Mouse (Mus musculus): ENCODE data around the gene Tgfb3. TPM values are rescaled to one million over a fixed set of nuclear protein-coding genes. Genes with fewer than 3 reads are reported as not detected.

Tgfb3 gene
- polyA plus RNA-seq, 1 experiment from 2014 or later, result 20.3 TPM

DNA sequence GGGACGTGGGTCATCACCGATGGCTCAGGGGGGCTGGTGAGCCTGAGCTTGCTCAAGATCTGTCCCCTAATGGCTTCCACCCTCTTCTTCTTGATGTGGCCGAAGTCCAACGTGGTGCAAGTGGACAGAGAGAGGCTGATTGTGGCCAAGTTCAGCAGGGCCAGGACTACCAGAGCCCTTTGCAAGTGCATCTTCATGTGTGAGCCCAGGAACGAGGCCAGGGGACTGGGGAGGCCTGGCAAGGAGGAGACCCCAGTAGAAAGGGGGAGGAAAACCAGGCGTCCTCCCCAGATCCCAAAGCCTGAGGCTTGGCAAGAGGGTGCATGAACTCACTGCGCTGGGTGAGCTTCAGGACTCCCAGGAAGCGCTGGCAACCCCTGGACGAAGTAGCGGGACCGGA, 1.1 kb downstream of the Tgfb3 start:
- DNase-seq (ENCODE audit: low spot score) (peak; percentile 50), ATAC-seq (ENCODE audit: insufficient number of reproducible peaks, low FRiP score, low TSS enrichment, low read depth) (no peak)
- Histone ChIP-seq H3K9me3 (ENCODE audit: control insufficient read depth, low read length) (no peaks in the 10 kb centered on the region), H3K4me2 (ENCODE audit: low read depth, severe bottlenecking) (peak overlapping the region; percentile 85), H3K36me3 (ENCODE audit: control insufficient read depth, insufficient read depth, low read length) (no peaks in the 10 kb centered on the region), H3K27ac (replicated peaks; ENCODE audit: low read depth, low read length) (no peak overlapping the region; the same call in 1 of the 2 replicates), H3K9ac (ENCODE audit: low read length) (peak overlapping the region; percentile 61), H3K4me1 (ENCODE audit: control insufficient read depth, insufficient read depth, low read length) (peaks cover 25% of the 10 kb centered on the region), H3K27me3 (ENCODE audit: control insufficient read depth, insufficient read depth, low read length) (no peaks in the 10 kb centered on the region), H3K4me3 (ENCODE audit: low read depth, low read length) (peak overlapping the region; percentile 55)
- 21% methylated on average over 11 of the region's 11 CpGs for WGBS

DNA sequence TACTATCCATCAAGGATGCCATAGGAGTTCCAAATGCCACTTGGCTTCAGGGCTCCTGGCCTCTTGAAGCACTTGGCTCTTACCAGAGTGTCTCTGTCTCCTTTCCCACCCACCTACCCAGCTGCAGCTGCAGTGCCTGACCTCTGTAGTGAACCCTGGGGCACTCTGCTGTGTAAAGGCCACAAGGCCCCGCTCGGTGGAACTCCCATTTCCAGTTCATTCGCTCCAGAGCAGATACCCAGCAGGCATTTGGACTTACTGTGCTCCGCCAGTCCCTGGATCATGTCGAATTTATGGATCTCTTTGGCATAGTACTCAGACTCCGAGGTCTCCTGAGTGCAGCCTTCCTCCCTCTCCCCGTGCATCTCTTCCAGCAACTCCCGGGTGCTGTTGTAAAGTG, 1.5 kb downstream of the Tgfb3 start:
- peaks cover 25% of the 10 kb centered on the region for H3K4me1 ChIP-seq (ENCODE audit: control insufficient read depth, insufficient read depth, low read length)
- no peaks in the 10 kb centered on the region for H3K36me3 ChIP-seq (ENCODE audit: control insufficient read depth, insufficient read depth, low read length)
- DNase-seq (ENCODE audit: low spot score) (no peak), ATAC-seq (ENCODE audit: insufficient number of reproducible peaks, low FRiP score, low TSS enrichment, low read depth) (no peak)
- peak overlapping the region; percentile 55 for H3K4me3 ChIP-seq (ENCODE audit: low read depth, low read length)
- 13% methylated on average over 8 of the region's 8 CpGs for WGBS
- peak overlapping the region; percentile 85 for H3K4me2 ChIP-seq (ENCODE audit: low read depth, severe bottlenecking)
- peak overlapping the region; percentile 61 for H3K9ac ChIP-seq (ENCODE audit: low read length)
- no peaks in the 10 kb centered on the region for H3K9me3 ChIP-seq (ENCODE audit: control insufficient read depth, low read length)
- H3K27ac ChIP-seq (replicated peaks; ENCODE audit: low read depth, low read length), result no peak overlapping the region
- no peaks in the 10 kb centered on the region for H3K27me3 ChIP-seq (ENCODE audit: control insufficient read depth, insufficient read depth, low read length)

DNA sequence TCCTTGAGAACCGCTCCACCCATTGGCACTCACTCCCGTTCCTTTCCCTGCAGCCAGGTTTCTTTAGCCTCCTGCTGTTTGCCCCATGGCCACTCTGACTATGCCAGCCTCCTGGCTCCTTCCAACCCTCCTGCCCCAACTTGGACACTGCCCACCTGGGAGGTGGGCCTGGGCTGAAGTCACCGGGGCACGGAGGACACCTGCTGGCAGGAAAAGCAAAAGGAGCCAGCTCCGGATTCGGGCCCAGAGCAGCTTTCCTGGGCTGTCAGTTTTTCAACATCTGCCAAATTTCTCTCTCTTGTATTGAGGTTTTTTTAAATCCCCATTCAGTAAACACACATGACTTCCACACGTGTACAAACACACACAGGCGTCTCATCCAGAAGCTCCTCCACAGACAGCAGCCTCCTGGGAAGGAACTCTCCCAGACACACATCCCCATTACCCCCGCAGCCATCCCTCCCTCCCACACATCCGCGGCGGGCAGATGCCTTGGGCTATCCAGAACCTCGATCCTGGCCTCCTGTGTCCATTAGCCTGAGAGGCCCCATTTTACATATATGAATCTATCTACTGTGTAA, 2.4 kb downstream of the Tgfb3 start:
- 7% methylated on average over 13 of the region's 13 CpGs for WGBS
- ATAC-seq (ENCODE audit: insufficient number of reproducible peaks, low FRiP score, low TSS enrichment, low read depth), result no peak
- Histone ChIP-seq H3K36me3 (ENCODE audit: control insufficient read depth, insufficient read depth, low read length) (no peaks in the 10 kb centered on the region), H3K9me3 (ENCODE audit: control insufficient read depth, low read length) (peaks cover 4% of the 10 kb centered on the region), H3K4me3 (ENCODE audit: low read depth, low read length) (peak overlapping the region; percentile 55), H3K27ac (replicated peaks; ENCODE audit: low read depth, low read length) (no peak overlapping the region), H3K9ac (ENCODE audit: low read length) (peak overlapping the region; percentile 46), H3K27me3 (ENCODE audit: control insufficient read depth, insufficient read depth, low read length) (no peaks in the 10 kb centered on the region), H3K4me2 (ENCODE audit: low read depth, severe bottlenecking) (peak overlapping the region; percentile 85), H3K4me1 (ENCODE audit: control insufficient read depth, insufficient read depth, low read length) (peaks cover 25% of the 10 kb centered on the region)
- DNase-seq (ENCODE audit: low spot score), result peak; percentile 58

DNA sequence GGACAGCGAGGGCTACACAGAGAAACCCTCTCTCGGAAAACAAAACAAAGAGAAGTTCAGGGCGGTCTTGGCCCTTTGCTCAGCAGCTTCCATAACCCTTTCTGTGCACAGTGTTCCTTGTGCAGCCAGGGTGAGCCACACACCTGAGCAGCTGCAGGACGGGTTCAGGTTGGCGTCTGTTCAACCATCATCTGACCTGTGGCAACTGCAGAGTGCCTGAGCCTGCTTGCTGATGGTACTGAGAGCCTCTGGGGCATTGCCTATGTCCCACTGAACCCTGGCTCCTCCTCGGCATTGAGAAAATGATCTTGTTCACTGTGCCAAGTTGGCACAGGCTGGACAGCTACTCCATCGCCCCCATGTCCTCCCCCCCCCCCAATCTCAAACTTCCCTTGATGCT, 3.5 kb downstream of the Tgfb3 start:
- DNase-seq (ENCODE audit: low spot score) (no peak), ATAC-seq (ENCODE audit: insufficient number of reproducible peaks, low FRiP score, low TSS enrichment, low read depth) (no peak)
- H3K4me3 ChIP-seq (ENCODE audit: low read depth, low read length), result no peak overlapping the region
- H3K27ac ChIP-seq (replicated peaks; ENCODE audit: low read depth, low read length), result no peak overlapping the region
- H3K4me2 ChIP-seq (ENCODE audit: low read depth, severe bottlenecking), result no peak overlapping the region; the same call in 1 of the 2 replicates
- no peak overlapping the region for H3K9ac ChIP-seq (ENCODE audit: low read length)
- peaks cover 4% of the 10 kb centered on the region for H3K9me3 ChIP-seq (ENCODE audit: control insufficient read depth, low read length)
- no peaks in the 10 kb centered on the region for H3K36me3 ChIP-seq (ENCODE audit: control insufficient read depth, insufficient read depth, low read length)
- H3K27me3 ChIP-seq (ENCODE audit: control insufficient read depth, insufficient read depth, low read length), result no peaks in the 10 kb centered on the region
- H3K4me1 ChIP-seq (ENCODE audit: control insufficient read depth, insufficient read depth, low read length), result peaks cover 25% of the 10 kb centered on the region
- 97% methylated on average over 7 of the region's 7 CpGs for WGBS

DNA sequence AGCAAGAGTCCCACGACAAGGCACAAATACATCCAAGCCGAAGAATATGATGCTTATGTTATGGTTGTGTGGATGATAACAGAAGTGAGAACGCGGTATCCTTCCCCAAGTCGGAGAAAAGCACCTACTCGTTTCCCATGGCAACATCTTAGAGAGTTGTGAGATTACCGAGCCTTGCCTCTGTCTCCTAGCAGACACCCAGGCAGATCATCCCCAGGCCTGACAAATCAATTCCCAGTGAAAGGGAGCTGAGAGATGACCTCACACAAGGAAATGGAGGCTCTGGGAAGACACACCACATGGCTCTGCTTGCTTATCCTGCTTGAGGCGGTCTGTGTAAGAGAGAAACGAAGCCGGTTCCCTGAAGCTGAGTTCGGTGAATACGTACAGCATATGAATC, 4.2 kb downstream of the Tgfb3 start:
- Histone ChIP-seq H3K9ac (ENCODE audit: low read length) (no peak overlapping the region), H3K27me3 (ENCODE audit: control insufficient read depth, insufficient read depth, low read length) (no peaks in the 10 kb centered on the region), H3K9me3 (ENCODE audit: control insufficient read depth, low read length) (peaks cover 4% of the 10 kb centered on the region), H3K27ac (replicated peaks; ENCODE audit: low read depth, low read length) (no peak overlapping the region), H3K36me3 (ENCODE audit: control insufficient read depth, insufficient read depth, low read length) (no peaks in the 10 kb centered on the region), H3K4me3 (ENCODE audit: low read depth, low read length) (no peak overlapping the region), H3K4me2 (ENCODE audit: low read depth, severe bottlenecking) (no peak overlapping the region), H3K4me1 (ENCODE audit: control insufficient read depth, insufficient read depth, low read length) (peaks cover 25% of the 10 kb centered on the region)
- WGBS, result 89% methylated on average over 12 of the region's 12 CpGs
- ATAC-seq (ENCODE audit: insufficient number of reproducible peaks, low FRiP score, low TSS enrichment, low read depth) (no peak), DNase-seq (ENCODE audit: low spot score) (no peak)

DNA sequence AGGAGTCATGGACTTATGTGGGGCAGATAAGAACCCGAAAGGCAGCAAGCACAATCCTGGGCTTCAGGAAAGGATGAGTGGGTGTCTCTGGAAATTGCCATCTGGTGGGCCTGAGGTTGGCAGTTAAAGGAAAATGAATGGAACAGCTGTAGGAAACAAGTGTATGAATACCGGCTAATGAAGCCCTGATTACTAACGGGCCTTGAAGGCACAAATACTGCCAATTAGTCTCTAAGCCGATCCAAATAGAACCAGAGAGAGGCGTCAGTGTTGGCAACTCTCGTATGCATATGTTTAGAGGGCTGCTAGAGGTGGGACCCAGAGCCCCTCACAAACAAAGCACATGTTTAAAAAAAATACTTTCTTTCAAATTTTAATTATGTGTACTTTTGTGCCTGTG, 7.4 kb downstream of the Tgfb3 start:
- ATAC-seq (ENCODE audit: insufficient number of reproducible peaks, low FRiP score, low TSS enrichment, low read depth), result no peak
- DNase-seq (ENCODE audit: low spot score), result no peak
- Histone ChIP-seq H3K9ac (ENCODE audit: low read length) (no peak overlapping the region), H3K36me3 (ENCODE audit: control insufficient read depth, insufficient read depth, low read length) (no peaks in the 10 kb centered on the region; the same call in 1 of the 2 replicates), H3K27me3 (ENCODE audit: control insufficient read depth, insufficient read depth, low read length) (no peaks in the 10 kb centered on the region), H3K27ac (replicated peaks; ENCODE audit: low read depth, low read length) (no peak overlapping the region), H3K4me1 (ENCODE audit: control insufficient read depth, insufficient read depth, low read length) (peaks cover 12% of the 10 kb centered on the region), H3K4me2 (ENCODE audit: low read depth, severe bottlenecking) (no peak overlapping the region), H3K4me3 (ENCODE audit: low read depth, low read length) (no peak overlapping the region), H3K9me3 (ENCODE audit: control insufficient read depth, low read length) (peaks cover 4% of the 10 kb centered on the region)
- 71% methylated on average over 6 of the region's 6 CpGs for WGBS

DNA sequence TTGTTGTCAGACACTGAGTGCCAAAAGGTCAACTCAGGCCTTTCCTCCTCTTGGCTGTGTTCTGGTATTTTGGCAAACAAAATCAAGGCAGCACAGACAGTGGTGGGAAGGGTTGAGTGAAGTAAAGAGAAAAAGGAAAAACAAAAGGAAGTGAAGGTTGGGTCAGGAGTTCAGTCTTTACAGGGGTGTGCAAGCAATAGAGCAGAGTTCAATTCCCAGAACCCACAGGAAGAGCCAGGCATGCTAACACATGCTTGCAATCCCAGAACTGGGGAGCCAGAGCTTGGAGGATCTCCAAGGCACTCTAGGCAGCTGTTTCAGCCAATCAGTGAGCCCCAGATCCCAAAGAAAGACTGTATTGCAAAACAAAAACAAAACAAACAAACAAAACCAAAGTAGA, 14.0 kb downstream of the Tgfb3 start:
- Histone ChIP-seq H3K9ac (ENCODE audit: low read length) (no peak overlapping the region), H3K4me3 (ENCODE audit: low read depth, low read length) (no peak overlapping the region), H3K36me3 (ENCODE audit: control insufficient read depth, insufficient read depth, low read length) (no peaks in the 10 kb centered on the region; the same call in 1 of the 2 replicates), H3K27me3 (ENCODE audit: control insufficient read depth, insufficient read depth, low read length) (no peaks in the 10 kb centered on the region), H3K9me3 (ENCODE audit: control insufficient read depth, low read length) (no peaks in the 10 kb centered on the region), H3K4me2 (ENCODE audit: low read depth, severe bottlenecking) (no peak overlapping the region), H3K4me1 (ENCODE audit: control insufficient read depth, insufficient read depth, low read length) (no peaks in the 10 kb centered on the region), H3K27ac (replicated peaks; ENCODE audit: low read depth, low read length) (no peak overlapping the region)
- no peak for DNase-seq (ENCODE audit: low spot score)
- no peak for ATAC-seq (ENCODE audit: insufficient number of reproducible peaks, low FRiP score, low TSS enrichment, low read depth)

DNA sequence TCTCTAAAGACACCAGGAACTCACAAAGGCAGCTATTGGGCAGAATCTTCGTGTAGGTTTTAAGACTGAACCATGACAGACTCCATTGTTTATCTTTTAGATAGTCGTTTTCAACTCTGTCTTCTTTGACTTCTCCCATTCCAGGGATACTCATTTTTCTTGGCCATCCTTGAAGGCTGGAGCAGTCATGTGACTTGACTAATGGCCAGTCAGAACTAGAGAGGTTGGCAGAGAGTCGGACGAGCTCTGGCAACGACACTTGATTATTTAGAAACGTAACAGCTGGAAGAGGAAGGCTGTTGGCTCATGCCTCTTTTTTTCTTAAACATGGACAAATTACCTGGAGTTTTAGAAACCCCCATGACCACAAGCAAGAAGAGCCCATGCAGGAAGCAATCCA, 19.5 kb downstream of the Tgfb3 start:
- H3K4me1 ChIP-seq (ENCODE audit: control insufficient read depth, insufficient read depth, low read length), result no peaks in the 10 kb centered on the region
- H3K4me3 ChIP-seq (ENCODE audit: low read depth, low read length), result no peak overlapping the region
- WGBS, result 86% methylated on average over 6 of the region's 6 CpGs
- DNase-seq (ENCODE audit: low spot score) (no peak), ATAC-seq (ENCODE audit: insufficient number of reproducible peaks, low FRiP score, low TSS enrichment, low read depth) (no peak)
- no peaks in the 10 kb centered on the region for H3K9me3 ChIP-seq (ENCODE audit: control insufficient read depth, low read length)
- H3K27ac ChIP-seq (replicated peaks; ENCODE audit: low read depth, low read length), result no peak overlapping the region
- H3K36me3 ChIP-seq (ENCODE audit: control insufficient read depth, insufficient read depth, low read length), result peaks cover 10% of the 10 kb centered on the region; the same call in 1 of the 2 replicates
- no peak overlapping the region for H3K4me2 ChIP-seq (ENCODE audit: low read depth, severe bottlenecking)
- no peak overlapping the region for H3K9ac ChIP-seq (ENCODE audit: low read length)
- no peaks in the 10 kb centered on the region for H3K27me3 ChIP-seq (ENCODE audit: control insufficient read depth, insufficient read depth, low read length)

DNA sequence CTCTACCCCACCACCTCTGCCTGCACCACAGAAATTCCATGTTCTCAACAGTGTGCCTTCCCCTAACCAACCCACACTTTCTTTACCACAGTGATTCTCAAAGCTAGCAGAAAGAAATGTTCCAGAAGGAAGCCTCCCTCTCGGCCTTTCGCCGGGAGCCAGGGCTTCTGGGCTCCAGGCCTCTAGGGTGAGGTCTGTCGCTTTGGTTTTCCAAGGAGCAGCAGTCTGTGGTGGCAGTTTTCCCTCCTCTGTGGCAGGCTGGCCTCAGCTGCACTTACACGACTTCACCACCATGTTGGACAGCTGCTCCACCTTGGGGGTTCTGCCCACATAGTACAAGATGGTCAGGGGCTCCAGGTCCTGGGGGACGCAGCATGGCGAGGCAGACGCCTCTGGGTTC, 21.3 kb downstream of the Tgfb3 start:
- H3K4me3 ChIP-seq (ENCODE audit: low read depth, low read length), result no peak overlapping the region
- no peaks in the 10 kb centered on the region for H3K4me1 ChIP-seq (ENCODE audit: control insufficient read depth, insufficient read depth, low read length)
- H3K27ac ChIP-seq (replicated peaks; ENCODE audit: low read depth, low read length), result no peak overlapping the region
- H3K9me3 ChIP-seq (ENCODE audit: control insufficient read depth, low read length), result no peaks in the 10 kb centered on the region
- peaks cover 10% of the 10 kb centered on the region; the same call in 1 of the 2 replicates for H3K36me3 ChIP-seq (ENCODE audit: control insufficient read depth, insufficient read depth, low read length)
- DNase-seq (ENCODE audit: low spot score) (no peak), ATAC-seq (ENCODE audit: insufficient number of reproducible peaks, low FRiP score, low TSS enrichment, low read depth) (no peak)
- H3K27me3 ChIP-seq (ENCODE audit: control insufficient read depth, insufficient read depth, low read length), result no peaks in the 10 kb centered on the region
- 85% methylated on average over 8 of the region's 8 CpGs for WGBS
- H3K9ac ChIP-seq (ENCODE audit: low read length), result no peak overlapping the region
- no peak overlapping the region for H3K4me2 ChIP-seq (ENCODE audit: low read depth, severe bottlenecking)
